Mouse (Mus musculus) liver, embryonic 14.5 days (tissue): ENCODE measurements around the gene Rnf220.

ENCODE experiments used
- CTCF ChIP-seq: IDR thresholded peaks from 2 replicates; pipeline ENCODE4 v1.5.1; 2016; ENCODE audit warnings: antibody characterized with exemption, low read depth, control low read depth
- EP300 ChIP-seq: IDR thresholded peaks from 2 replicates; pipeline ENCODE4 v1.6.1; 2016; ENCODE audit warnings: antibody characterized with exemption, low read depth

GRCm38 (mm10) chr4:117493905-117494851 lies 2.7 kb downstream of the Rnf220 start:
- no peak for TF ChIP-seq CTCF
- TF ChIP-seq EP300, result no peak
